Mouse (Mus musculus) MEL (cell line): ENCODE results near the gene Dpy19l3. TPM values are rescaled to one million over a fixed set of nuclear protein-coding genes. Genes with fewer than 3 reads are reported as not detected.
A peak's percentile ranks its signal among the peaks of the same experiment; 100 is the strongest.

ENCODE experiments used
- DNase-seq: peaks from one replicate; pipeline ENCODE4 v3.0.0; 2011; ENCODE audit warnings: low read depth, low spot score
- H3K27ac ChIP-seq: 2 replicates; pipeline ENCODE4 v1.5.1; 2012; ENCODE audit warnings: low read depth, mild to moderate bottlenecking, control low read depth, low read length, moderate library complexity; ENCODE audit not compliant: control insufficient read depth
- H3K27me3 ChIP-seq, 2 experiments: fragments of 150-350 bp in 1 of 2; sonication (generic) in 1 of 2; 2 replicates each; pipeline ENCODE4 v1.6.1; 2012; ENCODE audit warnings: low read length in 2 of 2, mild to moderate bottlenecking in 2 of 2, improper control_type of control experiment in 1 of 2, moderate library complexity in 1 of 2; ENCODE audit not compliant: insufficient read depth in 2 of 2, control insufficient read depth in 1 of 2
- H3K36me3 ChIP-seq, 2 experiments: 2 replicates each; pipeline ENCODE4 v1.6.1; 2012 to 2014; ENCODE audit warnings: low read length in 2 of 2, improper control_type of control experiment in 1 of 2, inconsistent platforms in 1 of 2, mild to moderate bottlenecking in 1 of 2; ENCODE audit not compliant: insufficient read depth in 2 of 2, control insufficient read depth in 1 of 2
- H3K4me1 ChIP-seq, 2 experiments: fragments of 150-350 bp in 1 of 2; sonication (generic) in 1 of 2; 2 replicates each; pipeline ENCODE4 v1.6.1; 2012; ENCODE audit warnings: low read length in 2 of 2, improper control_type of control experiment in 1 of 2, mild to moderate bottlenecking in 1 of 2; ENCODE audit not compliant: insufficient read depth in 2 of 2, control insufficient read depth in 1 of 2
- H3K4me3 ChIP-seq, 2 experiments: fragments of 150-350 bp in 1 of 2; sonication (generic) in 1 of 2; 2 replicates each; pipeline ENCODE4 v1.5.1; 2012; ENCODE audit warnings: low read depth in 2 of 2, low read length in 2 of 2, mild to moderate bottlenecking in 2 of 2, moderate library complexity in 2 of 2, control low read depth in 1 of 2, improper control_type of control experiment in 1 of 2; ENCODE audit not compliant: control insufficient read depth in 1 of 2, insufficient read depth in 1 of 2
- H3K79me2 ChIP-seq: 2 replicates; pipeline ENCODE4 v1.6.1; 2012; ENCODE audit warnings: mild to moderate bottlenecking, low read length, moderate library complexity; ENCODE audit not compliant: control insufficient read depth, poor library complexity, insufficient read depth
- H3K9ac ChIP-seq: 2 replicates; pipeline ENCODE4 v1.6.1; 2012; ENCODE audit warnings: low read depth, mild to moderate bottlenecking, control low read depth, low read length, moderate library complexity; ENCODE audit not compliant: control insufficient read depth, poor library complexity, severe bottlenecking
- H3K9me3 ChIP-seq: fragments of 150-350 bp; sonication (generic); replicated peaks from 2 replicates; pipeline ENCODE4 v1.6.1; 2012; ENCODE audit warnings: mild to moderate bottlenecking, low read length, improper control_type of control experiment, moderate library complexity; ENCODE audit not compliant: insufficient read depth
- BHLHE40 ChIP-seq: IDR thresholded peaks from 2 replicates; pipeline ENCODE4 v1.6.1; 2012; ENCODE audit warnings: low read depth, mild to moderate bottlenecking, inconsistent platforms, low read length, improper control_type of control experiment, borderline replicate concordance
- ELF1 ChIP-seq: IDR thresholded peaks from 2 replicates; pipeline ENCODE4 v1.6.1; 2014; ENCODE audit warnings: low read depth, mild to moderate bottlenecking, inconsistent platforms, low read length, improper control_type of control experiment, moderate library complexity
- GABPA ChIP-seq: IDR thresholded peaks from 2 replicates; pipeline ENCODE4 v1.6.1; 2012; ENCODE audit warnings: low read depth, mild to moderate bottlenecking, inconsistent platforms, low read length, improper control_type of control experiment, moderate library complexity
- KAT2A ChIP-seq: conservative IDR thresholded peaks from 2 replicates; pipeline ENCODE4 v1.6.1; 2012; ENCODE audit warnings: low read depth, low read length, improper control_type of control experiment, inconsistent platforms
- MAX ChIP-seq: IDR thresholded peaks from 2 replicates; pipeline ENCODE4 v1.6.1; 2011; ENCODE audit warnings: low read length, improper control_type of control experiment
- MXI1 ChIP-seq: IDR thresholded peaks from 2 replicates; pipeline ENCODE4 v1.6.1; 2011; ENCODE audit warnings: mild to moderate bottlenecking, low read depth, low read length, improper control_type of control experiment
- MYB ChIP-seq: IDR thresholded peaks from 2 replicates; pipeline ENCODE4 v1.6.1; 2011; ENCODE audit warnings: mild to moderate bottlenecking, low read depth, low read length, improper control_type of control experiment
- POLR2A ChIP-seq, 2 experiments: IDR thresholded peaks; 2 replicates each; pipeline ENCODE4 v1.6.1; 2011 to 2012; ENCODE audit warnings: low read length in 2 of 2, mild to moderate bottlenecking in 2 of 2, control low read depth in 1 of 2, improper control_type of control experiment in 1 of 2, low read depth in 1 of 2, moderate library complexity in 1 of 2; ENCODE audit not compliant: control insufficient read depth in 1 of 2, insufficient read depth in 1 of 2, poor library complexity in 1 of 2
- POLR2AphosphoS5 ChIP-seq: IDR thresholded peaks from 2 replicates; pipeline ENCODE4 v1.6.1; 2012; ENCODE audit warnings: low read depth, borderline replicate concordance, mild to moderate bottlenecking, inconsistent platforms, low read length, moderate library complexity, mixed read lengths
- SMC3 ChIP-seq: IDR thresholded peaks from 2 replicates; pipeline ENCODE4 v1.6.1; 2011; ENCODE audit warnings: low read depth, low read length, improper control_type of control experiment
- TAL1 ChIP-seq: IDR thresholded peaks from 2 replicates; pipeline ENCODE4 v1.6.1; 2012; ENCODE audit warnings: mild to moderate bottlenecking, inconsistent platforms, low read length, moderate library complexity, mixed read lengths
- TCF12 ChIP-seq: IDR thresholded peaks from 2 replicates; pipeline ENCODE4 v1.6.1; 2014; ENCODE audit warnings: low read depth, mild to moderate bottlenecking, inconsistent platforms, low read length, improper control_type of control experiment, moderate library complexity
- UBTF ChIP-seq: IDR thresholded peaks from 2 replicates; pipeline ENCODE4 v1.6.1; 2012; ENCODE audit warnings: low read depth, mild to moderate bottlenecking, inconsistent platforms, low read length, improper control_type of control experiment, moderate library complexity, borderline replicate concordance; ENCODE audit not compliant: insufficient read depth
- ZKSCAN1 ChIP-seq: IDR thresholded peaks from 2 replicates; pipeline ENCODE4 v1.6.1; 2012; ENCODE audit warnings: low read depth, mild to moderate bottlenecking, inconsistent platforms, low read length, improper control_type of control experiment, moderate library complexity
- ZMIZ1 ChIP-seq: IDR thresholded peaks from 2 replicates; pipeline ENCODE4 v1.6.1; 2012; ENCODE audit warnings: low read depth, mild to moderate bottlenecking, inconsistent platforms, low read length, improper control_type of control experiment, moderate library complexity
- polyA plus RNA-seq, 2 experiments: library from polyadenylated mRNA; stranded (reverse) in 1 of 2; unstranded in 1 of 2; fragments of >175 nt in 1 of 2; fragments of >200 nt in 1 of 2; gene quantifications; 2 replicates each; pipeline versions ENCODE4 v1.2.1 to v1.2.4; 2012; ENCODE audit warnings: low replicate concordance in 2 of 2, low read depth in 1 of 2; ENCODE audit not compliant: insufficient read length in 2 of 2, insufficient read depth in 1 of 2, missing spikeins in 1 of 2
- total RNA-seq: library from RNA; depleted of rRNA; stranded (reverse); fragments of 300-350 nt; gene quantifications from 2 replicates; pipeline ENCODE4 v1.2.3, GENCODE M21; 2012

The Dpy19l3 gene
- total and polyA plus RNA-seq, 3 experiments = 7.4 to 9.9 TPM; not detected in 1

- H3K4me1 ChIP-seq = no peaks in the 10 kb centered on the region
- TF ChIP-seq POLR2A (IDR thresholded peaks at IDR 0.05; ENCODE audit: control insufficient read depth in 1 of 2, insufficient read depth in 1 of 2, low read depth in 1 of 2, low read length in 2 of 2, poor library complexity in 1 of 2) = no peak
- no peak for TF ChIP-seq UBTF
- TF ChIP-seq MYB = no peak
- TF ChIP-seq ZKSCAN1 = no peak
- TF ChIP-seq POLR2AphosphoS5 = no peak
- no peak for TF ChIP-seq ELF1
- no peaks in the 10 kb centered on the region for H3K36me3 ChIP-seq
- DNase-seq = no peak
- no peak overlapping the region for H3K9ac ChIP-seq
- no peak overlapping the region for H3K4me3 ChIP-seq
- H3K27me3 ChIP-seq = no peaks in the 10 kb centered on the region
- no peaks in the 10 kb centered on the region for H3K79me2 ChIP-seq
- H3K27ac ChIP-seq = no peak overlapping the region
- no peaks in the 10 kb centered on the region for H3K9me3 ChIP-seq
Observed at GRCm38 (mm10) chr7:35686216-35686615, 68.0 kb downstream of the Dpy19l3 start.

GRCm38 (mm10) chr7:35683409-35684122, 70.7 kb downstream of the Dpy19l3 start:
- H3K36me3 ChIP-seq = no peaks in the 10 kb centered on the region
- H3K27ac ChIP-seq = no peak overlapping the region
- H3K4me3 ChIP-seq = no peak overlapping the region
- H3K4me1 ChIP-seq = no peaks in the 10 kb centered on the region
- TF ChIP-seq TAL1 (no peak), POLR2A (IDR thresholded peaks at IDR 0.05; ENCODE audit: control insufficient read depth in 1 of 2, insufficient read depth in 1 of 2, low read depth in 1 of 2, low read length in 2 of 2, poor library complexity in 1 of 2) (no peak), KAT2A (no peak), SMC3 (no peak), GABPA (no peak), ELF1 (no peak), MAX (no peak), BHLHE40 (no peak), ZMIZ1 (no peak), MXI1 (no peak), TCF12 (no peak)
- DNase-seq = peak; percentile 7
- no peak overlapping the region for H3K9ac ChIP-seq
- H3K9me3 ChIP-seq = no peaks in the 10 kb centered on the region
- H3K27me3 ChIP-seq = no peaks in the 10 kb centered on the region
- H3K79me2 ChIP-seq = no peaks in the 10 kb centered on the region
